Mouse (Mus musculus) gastrocnemius, postnatal 10 days (tissue): ENCODE data around the gene Ess2. TPM values are rescaled to one million over a fixed set of nuclear protein-coding genes. Genes with fewer than 3 reads are reported as not detected.

Source experiments
- DNase-seq: peaks from one replicate; pipeline ENCODE4 v3.0.0; 2021; ENCODE audit warnings: mixed read lengths
- total RNA-seq, 2 experiments: library from RNA; stranded (reverse); gene quantifications; 2 replicates each; pipeline ENCODE4 v1.2.3; 2021

Gene Ess2
- total RNA-seq, 2 experiments from 2014 or later, result 11.0 to 13.8 TPM

GRCm38 (mm10) chr16:17921325-17922162, 10.4 kb upstream of the Ess2 start:
- DNase-seq, result peak; percentile 94

GRCm38 (mm10) chr16:17920586-17920985, 9.4 kb upstream of the Ess2 start:
- no peak for DNase-seq

GRCm38 (mm10) chr16:17914307-17915249, 3.4 kb upstream of the Ess2 start, which contains the start of gene Gsc2:
TSS of gene Gsc2 (minus strand) at chr16:17915059.
- DNase-seq, result no peak

- no peak for DNase-seq
Observed at GRCm38 (mm10) chr16:17898462-17898861, 12.7 kb downstream of the Ess2 start, which contains the start of the genes Dgcr2 and Tssk2. TSS of gene Dgcr2 (minus strand) at chr16:17898562. TSS of gene Tssk2 (plus strand) at chr16:17898637.

GRCm38 (mm10) chr16:17896091-17896490, 15.1 kb downstream of the Ess2 start:
- DNase-seq, result no peak

- DNase-seq, result no peak
Observed at GRCm38 (mm10) chr16:17893923-17894322, 17.2 kb downstream of the Ess2 start, which contains the start of gene Tssk1. TSS of gene Tssk1 (plus strand) at chr16:17894223.

- no peak for DNase-seq
Observed at GRCm38 (mm10) chr16:17892606-17893005, 18.5 kb downstream of the Ess2 start.

- peak; percentile 99 for DNase-seq
Observed at GRCm38 (mm10) chr16:17891567-17891959, 19.6 kb downstream of the Ess2 start, which contains the start of gene Gm20518. TSS of gene Gm20518 (minus strand) at chr16:17891671.

- peak; percentile 84 for DNase-seq
Observed at GRCm38 (mm10) chr16:17890917-17891566, 20.1 kb downstream of the Ess2 start.

GRCm38 (mm10) chr16:17890342-17890727, 20.8 kb downstream of the Ess2 start:
- no peak for DNase-seq

GRCm38 (mm10) chr16:17889689-17890341, 21.3 kb downstream of the Ess2 start:
- no peak for DNase-seq

- DNase-seq, result no peak
Observed at GRCm38 (mm10) chr16:17884116-17884515, 27.0 kb downstream of the Ess2 start.

GRCm38 (mm10) chr16:17882196-17882595, 29.0 kb downstream of the Ess2 start:
- DNase-seq, result no peak

- no peak for DNase-seq
Observed at GRCm38 (mm10) chr16:17879571-17879970, 31.6 kb downstream of the Ess2 start.

GRCm38 (mm10) chr16:17876096-17876495, 35.1 kb downstream of the Ess2 start:
- DNase-seq, result no peak

- no peak for DNase-seq
Observed at GRCm38 (mm10) chr16:17875174-17875573, 36.0 kb downstream of the Ess2 start.

- no peak for DNase-seq
Observed at GRCm38 (mm10) chr16:17872995-17873394, 38.2 kb downstream of the Ess2 start.

- no peak for DNase-seq
Observed at GRCm38 (mm10) chr16:17871248-17871647, 39.9 kb downstream of the Ess2 start.

GRCm38 (mm10) chr16:17865770-17866169, 45.4 kb downstream of the Ess2 start:
- no peak for DNase-seq

GRCm38 (mm10) chr16:17865293-17865692, 45.9 kb downstream of the Ess2 start:
- DNase-seq, result no peak

GRCm38 (mm10) chr16:17858592-17858991, 52.6 kb downstream of the Ess2 start:
- no peak for DNase-seq

GRCm38 (mm10) chr16:17857157-17857556, 54.0 kb downstream of the Ess2 start:
- DNase-seq, result no peak
